Mouse (Mus musculus) lung, postnatal 0 days (tissue): ENCODE data around the gene Ablim1. TPM values are rescaled to one million over a fixed set of nuclear protein-coding genes. Genes with fewer than 3 reads are reported as not detected.
A peak's percentile ranks its signal among the peaks of the same experiment; 100 is the strongest.

Source experiments
- ATAC-seq: fragments of 200-750 bp; cut with Nextera tagmentation; 2 replicates; pipeline ENCODE4 v1.8.0; 2017; ENCODE audit warnings: moderate library complexity
- DNase-seq: peaks from one replicate; pipeline ENCODE4 v3.0.0-alpha.2; 2016; ENCODE audit warnings: low spot score
- H3K27ac ChIP-seq: fragments of 300-500 bp; sonication (generic); 2 replicates; pipeline ENCODE4 v1.5.1; 2014; ENCODE audit warnings: antibody characterized with exemption, mild to moderate bottlenecking, low read length, mixed read lengths
- H3K27me3 ChIP-seq: fragments of 300-500 bp; sonication (generic); replicated peaks from 2 replicates; pipeline ENCODE4 v1.6.1; 2014; ENCODE audit warnings: low read length, mixed read lengths; ENCODE audit not compliant: insufficient read depth
- H3K36me3 ChIP-seq: fragments of 300-500 bp; sonication (generic); 2 replicates; pipeline ENCODE4 v1.6.1; 2014; ENCODE audit warnings: low read length, mixed read lengths; ENCODE audit not compliant: insufficient read depth
- H3K4me1 ChIP-seq: fragments of 300-500 bp; sonication (generic); 2 replicates; pipeline ENCODE4 v1.6.1; 2014; ENCODE audit warnings: antibody characterized with exemption, low read depth, low read length, mixed read lengths; ENCODE audit not compliant: insufficient read depth
- H3K4me2 ChIP-seq: fragments of 300-500 bp; sonication (generic); replicated peaks from 2 replicates; pipeline ENCODE4 v1.6.1; 2014; ENCODE audit warnings: low read depth, mild to moderate bottlenecking, low read length, moderate library complexity, mixed read lengths
- H3K4me3 ChIP-seq: fragments of 300-500 bp; sonication (generic); 2 replicates; pipeline ENCODE4 v1.5.1; 2014; ENCODE audit warnings: low read depth, low read length
- H3K9ac ChIP-seq: fragments of 300-500 bp; sonication (generic); replicated peaks from 2 replicates; pipeline ENCODE4 v1.6.1; 2014; ENCODE audit warnings: low read depth, mild to moderate bottlenecking
- H3K9me3 ChIP-seq: fragments of 300-500 bp; sonication (generic); 2 replicates; pipeline ENCODE4 v1.6.1; 2016; ENCODE audit warnings: low read length, mixed read lengths
- CTCF ChIP-seq: IDR thresholded peaks from 2 replicates; pipeline ENCODE4 v1.5.1; 2016; ENCODE audit warnings: antibody characterized with exemption, mild to moderate bottlenecking
- EP300 ChIP-seq: IDR thresholded peaks from 2 replicates; pipeline ENCODE4 v1.6.1; 2016; ENCODE audit warnings: antibody characterized with exemption, mild to moderate bottlenecking, control low read depth
- WGBS: fragments of 180-500 bp; shearing (Covaris S2); extraction: QIAGEN DNeasy Blood & Tissue Kit; methylation state at CpG from one replicate; pipeline ENCODE4 v1.1.7; 2014; 5-methylcytosine and 5-hydroxymethylcytosine counted together
- polyA plus RNA-seq: library from polyadenylated mRNA; unstranded; fragments of >200 nt; fragmentation: Nextera tagmentation; extraction: Ambion mirVana; gene quantifications from 2 replicates; pipeline ENCODE4 v1.2.1, GENCODE M21; 2015

Gene Ablim1
- polyA plus RNA-seq = 50.1 and 50.7 TPM in 2 replicates

DNA sequence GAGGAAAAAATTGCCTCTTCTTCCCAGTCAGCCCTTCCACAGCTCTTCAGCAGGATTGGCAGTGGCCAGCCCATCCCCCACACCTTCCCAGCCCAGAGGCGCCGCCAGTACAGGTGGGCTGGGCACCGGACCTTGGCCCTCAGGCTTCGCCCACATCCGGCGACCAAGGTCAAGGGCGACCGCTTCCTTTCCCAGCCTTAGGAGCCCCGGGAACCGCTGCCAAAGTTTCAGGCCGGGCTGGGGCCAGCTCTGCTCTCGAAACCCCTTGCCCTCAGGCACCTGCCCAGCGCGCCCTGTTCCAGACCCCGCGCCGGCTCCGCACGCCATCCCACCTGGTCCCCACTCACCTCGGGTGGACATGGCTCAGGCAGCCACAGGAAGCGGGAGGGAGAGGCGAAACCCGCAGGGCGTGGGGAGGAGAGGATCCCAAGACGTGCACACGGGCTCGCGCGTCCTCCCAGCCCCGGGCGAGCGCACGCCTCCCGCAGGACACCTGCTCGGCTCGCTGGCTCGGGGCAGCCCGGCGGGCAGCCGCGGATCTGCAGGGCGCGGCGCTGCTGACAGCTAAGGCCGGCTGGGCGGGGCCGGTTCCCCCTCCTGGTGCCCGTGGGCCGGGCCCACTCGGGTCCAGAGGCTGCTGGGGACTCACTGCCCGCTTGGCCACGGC, at the start of gene Ablim1:
Gene Ablim1 (minus strand): TSS at position 574 of the 667 bp plus-strand sequence.
- H3K9me3 ChIP-seq = no peaks in the 10 kb centered on the region
- H3K4me2 ChIP-seq = peak within 1 kb of the TSS; percentile 93
- DNase-seq = peak; percentile 63
- peak within 1 kb of the TSS; percentile 61 for H3K4me3 ChIP-seq
- H3K4me1 ChIP-seq = peaks cover 10% of the 10 kb centered on the region; the same call in 1 of the 2 replicates
- WGBS = 2% methylated on average over 49 of the region's 52 CpGs
- peak within 1 kb of the TSS; percentile 71 for H3K27ac ChIP-seq
- H3K9ac ChIP-seq = peak within 1 kb of the TSS; percentile 65
- TF ChIP-seq CTCF (peak; percentile 46), EP300 (no peak)
- no peaks in the 10 kb centered on the region; the same call in 1 of the 2 replicates for H3K27me3 ChIP-seq
- H3K36me3 ChIP-seq = no peaks in the 10 kb centered on the region
- ATAC-seq = peak; percentile 94

DNA sequence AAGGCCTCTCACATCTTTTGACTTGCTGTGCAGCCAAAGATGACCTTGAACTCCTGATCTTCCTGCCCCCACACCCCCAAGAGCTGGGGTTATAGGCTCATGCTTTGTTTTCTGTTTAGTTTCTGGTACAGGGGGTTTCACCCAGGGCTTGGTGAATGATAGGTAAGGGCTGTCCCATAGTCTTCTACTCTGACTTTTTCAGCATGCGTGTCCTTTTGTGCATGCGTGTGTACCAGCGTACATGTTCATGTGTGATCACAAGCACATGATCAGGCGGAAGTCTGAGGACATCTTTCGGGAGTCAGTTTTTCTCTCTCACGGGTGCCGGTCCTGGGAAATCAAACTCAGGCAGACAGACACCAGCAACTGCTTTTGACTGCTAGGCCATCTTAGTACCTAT, 48.8 kb upstream of the Ablim1 start:
- H3K4me1 ChIP-seq = peaks cover 37% of the 10 kb centered on the region; the same call in 1 of the 2 replicates
- peak overlapping the region; percentile 56 for H3K4me2 ChIP-seq
- TF ChIP-seq CTCF (no peak), EP300 (no peak)
- no peak for DNase-seq
- no peaks in the 10 kb centered on the region for H3K27me3 ChIP-seq
- ATAC-seq = no peak
- no peaks in the 10 kb centered on the region for H3K9me3 ChIP-seq
- no peak overlapping the region for H3K9ac ChIP-seq
- H3K36me3 ChIP-seq = peaks cover under 1% of the 10 kb centered on the region; the same call in 1 of the 2 replicates
- 80% methylated on average over 7 of the region's 7 CpGs for WGBS
- no peak overlapping the region for H3K4me3 ChIP-seq
- no peak overlapping the region for H3K27ac ChIP-seq

DNA sequence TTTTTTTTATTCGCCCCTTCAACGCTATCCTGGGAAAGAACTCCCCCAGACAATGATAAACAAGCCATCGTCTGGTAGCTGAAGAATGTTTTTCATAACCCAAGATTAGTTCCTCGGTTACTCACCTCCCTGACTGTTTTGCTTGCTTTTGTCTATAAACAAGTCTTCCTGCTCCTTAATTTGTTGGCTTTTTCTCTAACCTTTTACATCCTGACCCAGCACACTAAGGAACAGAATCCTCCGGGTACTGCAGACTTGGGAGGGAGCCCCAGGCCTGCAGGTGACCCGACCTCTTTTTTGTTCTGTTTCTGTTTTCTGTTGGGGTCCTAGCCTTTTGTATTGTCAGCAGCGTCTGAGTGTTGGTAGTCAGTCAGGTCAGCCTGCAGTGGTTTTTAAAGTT, 48.4 kb upstream of the Ablim1 start:
- H3K27me3 ChIP-seq = no peaks in the 10 kb centered on the region
- H3K36me3 ChIP-seq = no peaks in the 10 kb centered on the region
- peak overlapping the region; percentile 19; the same call in 1 of the 2 replicates for H3K4me3 ChIP-seq
- no peak for TF ChIP-seq CTCF
- TF ChIP-seq EP300 = no peak
- H3K4me2 ChIP-seq = peak overlapping the region; percentile 56
- H3K4me1 ChIP-seq = peaks cover 37% of the 10 kb centered on the region; the same call in 1 of the 2 replicates
- no peaks in the 10 kb centered on the region for H3K9me3 ChIP-seq
- peak overlapping the region; percentile 35; the same call in 1 of the 2 replicates for H3K27ac ChIP-seq
- ATAC-seq (no peak), DNase-seq (no peak)
- WGBS = 17% methylated on average over 7 of the region's 7 CpGs
- H3K9ac ChIP-seq = no peak overlapping the region

DNA sequence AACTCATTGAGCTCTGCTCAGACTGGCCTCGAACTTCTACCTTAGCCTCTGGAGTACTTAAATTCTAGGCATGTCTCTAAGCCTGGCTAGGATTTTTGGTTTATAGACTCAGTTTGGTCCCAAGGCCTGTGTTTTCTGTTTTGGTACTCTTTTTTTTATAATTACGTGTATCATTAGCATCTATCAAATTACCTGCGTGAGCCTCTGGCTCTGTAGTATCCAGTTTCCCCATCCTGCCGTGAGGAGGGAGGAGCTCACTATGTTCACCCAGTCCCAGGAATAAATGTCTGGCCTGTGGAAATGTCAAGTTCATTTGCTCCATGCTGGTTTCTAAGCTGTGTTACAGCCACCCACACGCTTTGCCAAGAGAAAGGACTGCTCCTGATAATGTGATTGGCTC, 47.9 kb upstream of the Ablim1 start:
- TF ChIP-seq CTCF (no peak), EP300 (no peak)
- no peak for DNase-seq
- 31% methylated on average over 5 of the region's 5 CpGs for WGBS

DNA sequence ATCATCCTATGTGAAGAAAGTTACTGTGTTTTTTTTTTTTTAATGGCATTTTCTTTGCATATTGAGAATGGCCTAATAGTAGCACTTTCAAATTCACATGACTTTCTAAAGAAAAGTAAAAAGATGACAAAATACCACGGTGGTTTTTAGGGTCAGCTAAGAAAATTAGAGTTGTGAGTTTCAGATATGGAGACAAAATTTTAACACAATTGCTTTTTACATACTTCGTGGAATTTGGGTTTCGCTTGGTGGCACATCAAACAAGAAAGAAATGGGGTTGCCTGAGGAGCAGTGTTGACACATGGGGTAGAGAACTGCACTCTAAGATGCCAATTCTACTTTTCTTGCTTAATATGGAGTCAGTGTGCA, 47.2 kb upstream of the Ablim1 start:
- no peak for ATAC-seq
- peak overlapping the region; percentile 56 for H3K4me2 ChIP-seq
- DNase-seq = no peak
- H3K4me3 ChIP-seq = peak overlapping the region; percentile 98
- no peaks in the 10 kb centered on the region for H3K9me3 ChIP-seq
- no peaks in the 10 kb centered on the region for H3K27me3 ChIP-seq
- peaks cover 41% of the 10 kb centered on the region; the same call in 1 of the 2 replicates for H3K4me1 ChIP-seq
- peak overlapping the region; percentile 100 for H3K9ac ChIP-seq
- WGBS = 4% methylated on average over 3 of the region's 3 CpGs
- H3K36me3 ChIP-seq = no peaks in the 10 kb centered on the region
- H3K27ac ChIP-seq = peak overlapping the region; percentile 98
- TF ChIP-seq CTCF (no peak), EP300 (no peak)

More for the DNA sequence above, 47.9 kb upstream of the Ablim1 start:
- peak overlapping the region; percentile 35; the same call in 1 of the 2 replicates for H3K27ac ChIP-seq
- peaks cover 41% of the 10 kb centered on the region; the same call in 1 of the 2 replicates for H3K4me1 ChIP-seq
- ATAC-seq = no peak
- H3K9me3 ChIP-seq = no peaks in the 10 kb centered on the region
- no peak overlapping the region for H3K9ac ChIP-seq
- peak overlapping the region; percentile 19; the same call in 1 of the 2 replicates for H3K4me3 ChIP-seq
- H3K27me3 ChIP-seq = no peaks in the 10 kb centered on the region
- H3K36me3 ChIP-seq = no peaks in the 10 kb centered on the region
- peak overlapping the region; percentile 56 for H3K4me2 ChIP-seq

DNA sequence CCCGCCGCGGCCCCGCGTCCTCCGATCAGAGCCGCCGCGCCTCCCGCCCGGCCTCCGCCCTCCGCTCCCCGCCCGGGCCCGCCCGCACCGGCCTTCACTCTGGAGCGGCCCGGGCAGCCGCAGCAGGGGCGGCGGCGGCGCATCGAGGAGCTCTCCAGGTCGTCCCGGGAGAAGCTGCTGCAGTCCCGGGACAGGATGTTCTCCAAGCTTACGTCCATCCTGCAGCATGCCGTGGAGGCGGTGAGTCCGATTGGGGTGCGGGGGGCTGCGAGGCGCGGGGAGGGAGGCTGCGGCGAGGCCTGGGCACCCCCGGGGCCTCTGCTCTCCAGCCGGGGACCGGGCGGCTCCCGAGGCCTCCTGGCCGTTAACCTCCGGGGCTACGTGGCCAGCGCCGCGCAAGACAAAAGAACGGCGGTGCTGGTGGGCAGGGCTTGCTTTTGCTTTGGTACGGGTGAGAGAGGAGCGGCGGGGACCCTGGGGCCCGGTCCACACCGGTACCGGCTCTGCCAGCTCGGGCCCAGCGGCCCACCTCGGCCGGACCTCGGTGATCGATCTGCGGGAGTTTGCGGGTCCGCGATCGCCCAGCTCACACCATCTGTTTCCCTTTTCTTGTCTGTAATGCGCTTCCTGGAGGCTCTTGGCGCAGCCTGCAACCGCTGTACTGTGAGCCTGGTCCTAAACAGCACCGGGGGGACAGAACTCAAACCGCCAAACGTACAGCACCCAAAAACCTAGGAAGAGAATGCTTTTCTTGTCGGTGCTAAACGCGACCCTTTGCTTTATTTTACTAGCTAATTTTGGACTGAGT, 46.6 kb upstream of the Ablim1 start:
- Histone ChIP-seq H3K36me3 (no peaks in the 10 kb centered on the region), H3K9me3 (no peaks in the 10 kb centered on the region), H3K9ac (peak overlapping the region; percentile 100), H3K4me2 (peak overlapping the region; percentile 56), H3K4me1 (peaks cover 40% of the 10 kb centered on the region; the same call in 1 of the 2 replicates), H3K27me3 (no peaks in the 10 kb centered on the region), H3K27ac (peak overlapping the region; percentile 98), H3K4me3 (peak overlapping the region; percentile 98)
- DNase-seq (peak; percentile 62), ATAC-seq (peak; percentile 50)
- under 1% methylated on average over 62 of the region's 78 CpGs for WGBS
- TF ChIP-seq CTCF = no peak; the same call in 1 of the 2 replicates
- TF ChIP-seq EP300 = no peak
